ENCODE assay signal across 13 mouse cellular contexts in the genomic region with DNA sequence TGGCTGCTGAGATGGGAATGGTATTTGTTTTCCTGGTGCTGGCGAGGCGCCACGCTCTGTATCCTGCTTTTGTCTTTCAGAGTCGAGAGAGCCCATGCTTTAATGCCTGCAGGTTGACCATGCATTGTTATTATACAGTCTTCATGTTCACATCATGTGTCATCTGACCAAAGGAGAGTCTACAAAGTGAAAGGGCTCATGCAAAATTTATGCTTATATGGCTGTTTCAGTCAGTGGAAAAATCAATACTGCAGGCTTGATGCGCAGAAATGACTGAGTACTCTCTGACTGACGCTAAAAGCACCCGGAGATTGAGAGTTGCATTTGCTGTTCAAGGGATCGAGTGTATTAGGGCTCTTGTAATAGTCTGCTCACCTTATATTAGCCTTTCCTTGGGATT.
A peak's percentile ranks its signal among the peaks of the same experiment; 100 is the strongest.
DNase-seq lines count a peak whose midpoint lies in the region; ATAC-seq and TF ChIP-seq lines count a peak whose summit lies in the region.
"Had no signal": no experiment of that assay in that cellular context is flagged by ENCODE, and none has a peak within 500 bp of the region (broad histone marks: within the 10 kb centered on the region; RNA-seq: fewer than 3 reads in every experiment).

No protein-coding gene starts in this region.

- H3K4me3 ChIP-seq in kidney, embryonic 14.5 days (ENCODE audit: low read length): no peak overlapping the region
- no peak overlapping the region for H3K4me3 ChIP-seq in forebrain, embryonic 15.5 days
- H3K4me3 ChIP-seq in hindbrain, postnatal 0 days (ENCODE audit: low read length): no peak overlapping the region
- no peak overlapping the region for H3K4me3 ChIP-seq in neural tube, embryonic 14.5 days (ENCODE audit: low read depth, low read length)
- no peak overlapping the region for H3K4me3 ChIP-seq in embryonic facial prominence, embryonic 10.5 days
- H3K4me3 ChIP-seq in gastrocnemius, adult 2 months: no peak overlapping the region
- H3K4me3 ChIP-seq: embryonic facial prominence, embryonic 12.5 days had no signal

- H3K4me1 ChIP-seq in kidney, embryonic 14.5 days (ENCODE audit: control insufficient read depth, insufficient read depth, low read length): no peaks in the 10 kb centered on the region
- peaks cover 15% of the 10 kb centered on the region for H3K4me1 ChIP-seq in forebrain, embryonic 15.5 days
- no peaks in the 10 kb centered on the region for H3K4me1 ChIP-seq in hindbrain, postnatal 0 days (ENCODE audit: insufficient read depth, low read length)
- no peaks in the 10 kb centered on the region for H3K4me1 ChIP-seq in neural tube, embryonic 14.5 days (ENCODE audit: control insufficient read depth, insufficient read depth, low read length)
- no peaks in the 10 kb centered on the region for H3K4me1 ChIP-seq in embryonic facial prominence, embryonic 10.5 days
- H3K4me1 ChIP-seq: embryonic facial prominence, embryonic 12.5 days had no signal

- H3K9me3 ChIP-seq in kidney, embryonic 14.5 days (ENCODE audit: control insufficient read depth, low read length): no peaks in the 10 kb centered on the region
- H3K9me3 ChIP-seq in forebrain, embryonic 15.5 days: no peaks in the 10 kb centered on the region
- H3K9me3 ChIP-seq in hindbrain, postnatal 0 days (ENCODE audit: low read length): no peaks in the 10 kb centered on the region
- no peaks in the 10 kb centered on the region for H3K9me3 ChIP-seq in neural tube, embryonic 14.5 days (ENCODE audit: control insufficient read depth, low read length)
- H3K9me3 ChIP-seq in embryonic facial prominence, embryonic 10.5 days: no peaks in the 10 kb centered on the region
- H3K9me3 ChIP-seq: embryonic facial prominence, embryonic 12.5 days had no signal

- intact Hi-C loops in gastrocnemius, adult 2 months (cut with DNase I): no loop called here

- peak; percentile 5 for DNase-seq in kidney, postnatal 10 days
- peak; percentile 9 for DNase-seq in hindbrain, postnatal 0 days (ENCODE audit: low spot score)
- no peak for DNase-seq in embryonic facial prominence, embryonic 10.5 days (ENCODE audit: low spot score)
- DNase-seq in gastrocnemius, adult 2 months: no peak
- no peak for DNase-seq in embryo, embryonic 10 days (ENCODE audit: low spot score)
- DNase-seq: gastrocnemius, postnatal 25 days had no signal

- no peak overlapping the region for H3K4me2 ChIP-seq in kidney, embryonic 14.5 days (replicated peaks; ENCODE audit: low read depth, low read length)
- H3K4me2 ChIP-seq in forebrain, embryonic 15.5 days (replicated peaks): no peak overlapping the region
- H3K4me2 ChIP-seq in hindbrain, postnatal 0 days (ENCODE audit: low read depth, low read length): no peak overlapping the region
- H3K4me2 ChIP-seq in neural tube, embryonic 14.5 days (ENCODE audit: low read depth, low read length): no peak overlapping the region
- H3K4me2 ChIP-seq: embryonic facial prominence, embryonic 12.5 days; liver, embryonic 11.5 days had no signal

- H3K27me3 ChIP-seq in kidney, embryonic 14.5 days (ENCODE audit: control insufficient read depth, insufficient read depth, low read length): no peaks in the 10 kb centered on the region
- H3K27me3 ChIP-seq in forebrain, embryonic 15.5 days: no peaks in the 10 kb centered on the region
- no peaks in the 10 kb centered on the region for H3K27me3 ChIP-seq in hindbrain, postnatal 0 days (ENCODE audit: insufficient read depth, low read length)
- H3K27me3 ChIP-seq in neural tube, embryonic 14.5 days (ENCODE audit: control insufficient read depth, insufficient read depth, low read length): no peaks in the 10 kb centered on the region
- no peaks in the 10 kb centered on the region for H3K27me3 ChIP-seq in embryonic facial prominence, embryonic 10.5 days (replicated peaks; ENCODE audit: low read depth, poor library complexity, severe bottlenecking)
- H3K27me3 ChIP-seq: embryonic facial prominence, embryonic 12.5 days had no signal

- no peaks in the 10 kb centered on the region for H3K36me3 ChIP-seq in kidney, embryonic 14.5 days (ENCODE audit: control insufficient read depth, insufficient read depth, low read length)
- no peaks in the 10 kb centered on the region for H3K36me3 ChIP-seq in forebrain, embryonic 15.5 days
- no peaks in the 10 kb centered on the region for H3K36me3 ChIP-seq in hindbrain, postnatal 0 days (ENCODE audit: insufficient read depth, low read length)
- no peaks in the 10 kb centered on the region for H3K36me3 ChIP-seq in neural tube, embryonic 14.5 days (ENCODE audit: control insufficient read depth, insufficient read depth, low read length)
- no peaks in the 10 kb centered on the region for H3K36me3 ChIP-seq in embryonic facial prominence, embryonic 10.5 days (replicated peaks)
- H3K36me3 ChIP-seq: embryonic facial prominence, embryonic 12.5 days had no signal

- no peak for TF ChIP-seq CTCF in hindbrain, postnatal 0 days (IDR thresholded peaks at IDR 0.05; ENCODE audit: low read depth)
- TF ChIP-seq CTCF in gastrocnemius, adult 2 months (IDR thresholded peaks at IDR 0.05): no peak

- no peak for ATAC-seq in kidney, embryonic 14.5 days (ENCODE audit: low FRiP score, low TSS enrichment)
- ATAC-seq in forebrain, embryonic 15.5 days (replicated peaks): peak; percentile 55; the same call in 1 of the 2 replicates
- ATAC-seq in hindbrain, postnatal 0 days: peak; percentile 32; the same call in 1 of the 2 replicates
- ATAC-seq in neural tube, embryonic 14.5 days (ENCODE audit: low read depth): peak; percentile 57
- ATAC-seq: inflammation-experienced regulatory T-cells, adult 6 months had no signal

- H3K9ac ChIP-seq in kidney, embryonic 14.5 days (ENCODE audit: low read depth, low read length): no peak overlapping the region
- H3K9ac ChIP-seq in forebrain, embryonic 15.5 days (replicated peaks): no peak overlapping the region
- no peak overlapping the region for H3K9ac ChIP-seq in hindbrain, postnatal 0 days (replicated peaks; ENCODE audit: low read length)
- H3K9ac ChIP-seq in neural tube, embryonic 14.5 days (replicated peaks; ENCODE audit: low read depth, low read length): no peak overlapping the region
- H3K9ac ChIP-seq: embryonic facial prominence, embryonic 12.5 days had no signal

- H3K27ac ChIP-seq in kidney, embryonic 14.5 days (ENCODE audit: low read depth, low read length): no peak overlapping the region
- 0 out of 2 replicates have a peak overlapping the region, but pooled peaks have one; percentile 17 for H3K27ac ChIP-seq in forebrain, embryonic 15.5 days (replicated peaks)
- H3K27ac ChIP-seq in hindbrain, postnatal 0 days: no peak overlapping the region
- H3K27ac ChIP-seq in neural tube, embryonic 14.5 days (ENCODE audit: low read depth, low read length): peak overlapping the region; percentile 44; the same call in 1 of the 2 replicates
- H3K27ac ChIP-seq in embryonic facial prominence, embryonic 10.5 days (replicated peaks): no peak overlapping the region
- H3K27ac ChIP-seq in gastrocnemius, adult 2 months: no peak overlapping the region
- H3K27ac ChIP-seq: embryonic facial prominence, embryonic 12.5 days; stomach, postnatal 0 days had no signal

- 84% methylated on average over 8 of the region's 8 CpGs for WGBS in kidney, embryonic 14.5 days
- 50% methylated on average over 8 of the region's 8 CpGs for WGBS in forebrain, embryonic 15.5 days
- 56% methylated on average over 8 of the region's 8 CpGs for WGBS in hindbrain, postnatal 0 days
- 59% methylated on average over 8 of the region's 8 CpGs for WGBS in neural tube, embryonic 14.5 days
- 79% methylated on average over 8 of the region's 8 CpGs for WGBS in embryonic facial prominence, embryonic 10.5 days

Comparison
In these comparisons a context has a peak if more than half of its experiments do, and no peak if none do; other contexts are left out.
1. DNase-seq: peak in kidney, postnatal 10 days (single experiment) and hindbrain, postnatal 0 days (single experiment); none in embryonic facial prominence, embryonic 10.5 days (single experiment), gastrocnemius, adult 2 months (single experiment) and embryo, embryonic 10 days (single experiment).
2. H3K27ac ChIP-seq: peak in forebrain, embryonic 15.5 days (single experiment) and neural tube, embryonic 14.5 days (single experiment); none in kidney, embryonic 14.5 days (single experiment), hindbrain, postnatal 0 days (single experiment), embryonic facial prominence, embryonic 10.5 days (single experiment) and gastrocnemius, adult 2 months (single experiment).